Mouse (Mus musculus) lung, embryonic 14.5 days (tissue): ENCODE data around the gene Senp6. TPM values are rescaled to one million over a fixed set of nuclear protein-coding genes. Genes with fewer than 3 reads are reported as not detected.

ENCODE experiments used
- ATAC-seq: fragments of 200-750 bp; cut with Nextera tagmentation; 2 replicates; pipeline ENCODE4 v1.8.0; 2017; ENCODE audit warnings: mild to moderate bottlenecking, moderate TSS enrichment, moderate library complexity; ENCODE audit not compliant: insufficient read depth
- DNase-seq: peaks from one replicate; pipeline ENCODE4 v3.0.0-alpha.2; 2015
- H3K27ac ChIP-seq: fragments of 300-500 bp; sonication (generic); 2 replicates; pipeline ENCODE4 v1.5.1; 2014; ENCODE audit warnings: low read depth, mild to moderate bottlenecking, moderate library complexity
- H3K27me3 ChIP-seq: fragments of 300-500 bp; sonication (generic); 2 replicates; pipeline ENCODE4 v1.6.1; 2014; ENCODE audit warnings: low read length, control low read depth; ENCODE audit not compliant: insufficient read depth
- H3K36me3 ChIP-seq: fragments of 300-500 bp; sonication (generic); 2 replicates; pipeline ENCODE4 v1.6.1; 2014; ENCODE audit warnings: control low read depth; ENCODE audit not compliant: insufficient read depth
- H3K4me1 ChIP-seq: fragments of 300-500 bp; sonication (generic); 2 replicates; pipeline ENCODE4 v1.6.1; 2014; ENCODE audit warnings: antibody characterized with exemption, control low read depth; ENCODE audit not compliant: insufficient read depth
- H3K4me2 ChIP-seq: fragments of 300-500 bp; sonication (generic); 2 replicates; pipeline ENCODE4 v1.6.1; 2014; ENCODE audit warnings: mild to moderate bottlenecking
- H3K4me3 ChIP-seq: fragments of 300-500 bp; sonication (generic); 2 replicates; pipeline ENCODE4 v1.5.1; 2014; ENCODE audit warnings: low read depth, low read length
- H3K9ac ChIP-seq: fragments of 300-500 bp; sonication (generic); 2 replicates; pipeline ENCODE4 v1.6.1; 2014
- H3K9me3 ChIP-seq: fragments of 300-500 bp; sonication (generic); 2 replicates; pipeline ENCODE4 v1.6.1; 2016; ENCODE audit warnings: low read depth, low read length, control low read depth
- CTCF ChIP-seq: IDR thresholded peaks from 2 replicates; pipeline ENCODE4 v1.5.1; 2016; ENCODE audit warnings: antibody characterized with exemption, low read depth
- WGBS: fragments of 180-500 bp; shearing (Covaris S2); extraction: QIAGEN DNeasy Blood & Tissue Kit; methylation state at CpG from one replicate; pipeline ENCODE4 v1.1.7; 2014; 5-methylcytosine and 5-hydroxymethylcytosine counted together
- polyA plus RNA-seq: library from polyadenylated mRNA; unstranded; fragments of >200 nt; fragmentation: Nextera tagmentation; extraction: Ambion mirVana; gene quantifications from 2 replicates; pipeline ENCODE4 v1.2.1, GENCODE M21; 2014

Gene Senp6
- polyA plus RNA-seq, 1 experiment from 2014 or later, result 76.0 TPM

DNA sequence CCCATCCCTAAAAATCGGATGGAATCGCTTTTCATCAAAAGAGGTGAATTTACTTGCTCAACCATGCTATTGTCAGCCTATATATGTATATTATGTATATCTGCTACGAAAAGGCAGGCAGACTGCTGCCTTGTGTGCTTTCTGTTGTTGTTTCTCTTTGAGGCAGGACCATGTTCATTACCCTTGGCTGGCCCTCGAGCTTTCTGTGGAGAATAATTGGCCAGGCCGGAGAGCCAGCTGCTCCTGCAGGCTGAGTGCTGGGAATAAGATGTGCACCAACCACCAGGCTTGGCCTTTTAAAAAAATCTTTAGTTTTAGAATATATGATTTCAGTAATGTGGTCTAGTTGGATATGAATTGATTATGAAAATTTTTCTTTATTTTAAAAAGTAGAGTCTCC is 117.4 kb downstream of the Senp6 start:
- TF ChIP-seq CTCF, result no peak
- Histone ChIP-seq H3K27ac (no peak overlapping the region), H3K9ac (no peak overlapping the region), H3K9me3 (no peaks in the 10 kb centered on the region), H3K27me3 (no peaks in the 10 kb centered on the region), H3K4me1 (no peaks in the 10 kb centered on the region), H3K4me3 (no peak overlapping the region), H3K4me2 (no peak overlapping the region), H3K36me3 (no peaks in the 10 kb centered on the region)
- ATAC-seq (no peak), DNase-seq (no peak)
- 83% methylated on average over 5 of the region's 5 CpGs for WGBS

DNA sequence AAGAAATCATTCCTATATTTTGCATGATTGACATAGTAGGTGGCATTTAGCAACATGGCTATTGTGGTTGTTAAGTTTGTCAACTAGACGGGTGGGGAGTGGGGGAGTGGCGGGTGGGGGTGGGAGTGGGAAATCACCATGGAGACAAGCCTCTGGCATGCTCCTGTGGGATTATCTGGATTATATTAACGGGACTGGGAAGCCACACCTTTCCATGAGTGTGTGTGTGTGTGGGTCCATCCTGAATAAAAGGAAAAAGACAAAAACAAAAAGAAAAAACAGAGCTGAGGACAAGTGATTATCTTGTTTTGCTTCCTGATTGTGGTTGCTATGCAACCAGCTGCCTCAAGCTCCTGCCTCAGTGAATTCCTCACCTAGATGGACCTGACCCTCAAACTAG is 119.0 kb downstream of the Senp6 start:
- TF ChIP-seq CTCF, result no peak
- ATAC-seq, result no peak

GRCm38 (mm10) chr9:80186693-80187092 is 120.0 kb downstream of the Senp6 start:
- no peak overlapping the region for H3K4me3 ChIP-seq
- WGBS, result 92% methylated on average over 8 of the region's 8 CpGs
- no peak overlapping the region for H3K4me2 ChIP-seq
- H3K36me3 ChIP-seq, result no peaks in the 10 kb centered on the region
- no peaks in the 10 kb centered on the region for H3K9me3 ChIP-seq
- no peak overlapping the region for H3K9ac ChIP-seq
- ATAC-seq, result no peak
- H3K27ac ChIP-seq, result no peak overlapping the region
- H3K4me1 ChIP-seq, result no peaks in the 10 kb centered on the region
- TF ChIP-seq CTCF, result no peak
- H3K27me3 ChIP-seq, result no peaks in the 10 kb centered on the region
- DNase-seq, result no peak

More for the DNA sequence above, 119.0 kb downstream of the Senp6 start:
- Histone ChIP-seq H3K27ac (no peak overlapping the region), H3K9ac (no peak overlapping the region), H3K36me3 (no peaks in the 10 kb centered on the region), H3K4me2 (no peak overlapping the region), H3K27me3 (no peaks in the 10 kb centered on the region), H3K4me1 (no peaks in the 10 kb centered on the region), H3K4me3 (no peak overlapping the region), H3K9me3 (no peaks in the 10 kb centered on the region)
- WGBS, result 61% methylated on average over 3 of the region's 3 CpGs
- no peak for DNase-seq

GRCm38 (mm10) chr9:80188324-80188893 is 121.7 kb downstream of the Senp6 start:
- DNase-seq (no peak), ATAC-seq (no peak)
- H3K36me3 ChIP-seq, result no peaks in the 10 kb centered on the region
- no peaks in the 10 kb centered on the region for H3K27me3 ChIP-seq
- H3K9me3 ChIP-seq, result no peaks in the 10 kb centered on the region
- no peak overlapping the region for H3K4me2 ChIP-seq
- H3K27ac ChIP-seq, result no peak overlapping the region
- H3K9ac ChIP-seq, result no peak overlapping the region
- 52% methylated on average over 5 of the region's 5 CpGs for WGBS
- no peak overlapping the region for H3K4me3 ChIP-seq
- TF ChIP-seq CTCF, result no peak
- no peaks in the 10 kb centered on the region for H3K4me1 ChIP-seq

DNA sequence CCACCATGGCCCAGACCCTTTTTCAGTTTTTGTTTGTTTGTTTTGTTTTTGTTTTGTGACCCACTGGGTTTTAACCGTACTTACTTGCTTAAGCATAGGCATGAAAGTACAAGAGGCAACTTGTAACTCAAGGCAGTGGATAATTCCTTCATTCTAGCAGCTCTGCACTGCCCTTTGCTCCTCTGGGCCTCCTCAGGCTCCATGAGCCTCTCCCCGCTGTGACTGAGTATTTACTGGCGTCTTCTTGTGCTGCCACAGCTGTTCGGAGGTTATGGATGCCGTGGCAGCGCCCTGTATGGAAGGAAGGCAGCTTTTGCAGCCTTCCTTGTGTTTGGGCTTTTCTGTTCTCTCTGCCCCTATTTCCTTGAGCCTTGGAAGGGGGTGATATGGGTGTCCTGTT is 124.5 kb downstream of the Senp6 start:
- Histone ChIP-seq H3K27me3 (no peaks in the 10 kb centered on the region), H3K36me3 (no peaks in the 10 kb centered on the region), H3K9me3 (no peaks in the 10 kb centered on the region), H3K4me2 (no peak overlapping the region), H3K4me1 (no peaks in the 10 kb centered on the region), H3K9ac (no peak overlapping the region), H3K4me3 (no peak overlapping the region), H3K27ac (no peak overlapping the region)
- TF ChIP-seq CTCF, result no peak
- 76% methylated on average over 6 of the region's 6 CpGs for WGBS
- DNase-seq, result no peak
- ATAC-seq, result no peak

GRCm38 (mm10) chr9:80192324-80192723 is 125.6 kb downstream of the Senp6 start:
- 70% methylated on average over 10 of the region's 10 CpGs for WGBS

GRCm38 (mm10) chr9:80194446-80194845 is 127.7 kb downstream of the Senp6 start:
- ATAC-seq (no peak), DNase-seq (no peak)
- Histone ChIP-seq H3K9me3 (no peaks in the 10 kb centered on the region), H3K4me2 (no peak overlapping the region), H3K9ac (no peak overlapping the region), H3K4me1 (no peaks in the 10 kb centered on the region), H3K27ac (no peak overlapping the region), H3K4me3 (no peak overlapping the region), H3K27me3 (no peaks in the 10 kb centered on the region), H3K36me3 (no peaks in the 10 kb centered on the region)
- 74% methylated on average over 6 of the region's 6 CpGs for WGBS
- TF ChIP-seq CTCF, result no peak

More at GRCm38 (mm10) chr9:80192324-80192723, 125.6 kb downstream of the Senp6 start:
- Histone ChIP-seq H3K4me2 (no peak overlapping the region), H3K4me1 (no peaks in the 10 kb centered on the region), H3K9me3 (no peaks in the 10 kb centered on the region), H3K9ac (no peak overlapping the region), H3K4me3 (no peak overlapping the region), H3K27ac (no peak overlapping the region), H3K36me3 (no peaks in the 10 kb centered on the region), H3K27me3 (no peaks in the 10 kb centered on the region)
- TF ChIP-seq CTCF, result no peak
- DNase-seq (peak; percentile 12), ATAC-seq (peak; percentile 35; the same call in 1 of the 2 replicates)

Other genes with a start within 250 kb of the Senp6 start
- gene Filip1, start 54.1 kb upstream of the Senp6 start, polyA plus RNA-seq, result 12.2 and 13.8 TPM in 2 replicates
- 32.2 TPM in 2 replicates for gene Myo6, start 98.1 kb downstream of the Senp6 start, polyA plus RNA-seq